In the genomic region with DNA sequence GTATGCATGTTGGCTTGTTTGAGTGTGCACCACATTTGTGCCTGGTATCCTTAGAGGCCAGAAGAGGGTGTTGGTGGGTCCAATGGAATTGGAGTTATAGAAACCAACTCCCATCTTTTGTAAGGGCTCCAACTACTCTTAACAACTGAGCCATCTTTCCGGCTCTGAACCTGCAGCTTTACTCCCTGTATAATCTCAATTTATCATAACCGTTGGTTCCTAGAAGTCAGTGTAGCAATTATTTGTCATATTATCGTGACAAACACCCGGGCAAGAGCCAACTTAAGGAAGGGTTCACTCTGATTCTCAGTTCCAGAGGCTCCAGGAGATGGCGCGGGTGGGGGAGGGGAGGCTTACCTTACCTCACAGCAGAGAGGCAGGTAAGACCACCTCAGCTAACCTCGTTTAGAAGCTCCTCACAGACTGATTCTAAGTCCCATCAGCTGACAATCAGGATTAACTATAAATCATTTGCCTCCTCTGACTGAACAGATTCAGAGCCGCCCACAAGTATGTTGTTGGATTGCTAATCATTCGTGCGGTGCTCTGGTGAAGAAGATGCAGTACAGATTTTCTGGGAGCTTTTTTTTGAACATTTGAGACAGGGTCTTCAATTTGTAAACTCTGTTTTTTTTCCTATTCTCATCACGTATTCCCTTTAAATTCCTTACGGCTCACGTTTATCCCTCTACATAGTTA, we compare ENCODE assay signal across 23 mouse cellular contexts. TPM values are rescaled to one million over a fixed set of nuclear protein-coding genes. Genes with fewer than 3 reads are reported as not detected.
DNase-seq lines count a peak whose midpoint lies in the region; ATAC-seq and TF ChIP-seq lines count a peak whose summit lies in the region.
"Had no signal": no experiment of that assay in that cellular context is flagged by ENCODE, and none has a peak within 500 bp of the region (broad histone marks: within the 10 kb centered on the region; RNA-seq: fewer than 3 reads in every experiment).

No protein-coding gene starts in this region.

- 84% methylated on average over 13 of the region's 13 CpGs for WGBS in heart, embryonic 12.5 days
- WGBS in bone marrow, adult 2 months = 83% methylated on average over 13 of the region's 13 CpGs
- 55% methylated on average over 13 of the region's 13 CpGs for WGBS in liver, embryonic 14.5 days (ENCODE audit: insufficient replicate concordance)

- H3K4me1 ChIP-seq in heart, embryonic 12.5 days (replicated peaks) = peaks cover 34% of the 10 kb centered on the region
- H3K4me1 ChIP-seq in bone marrow, adult 2 months (ENCODE audit: control insufficient read depth, insufficient read depth, low read length) = no peaks in the 10 kb centered on the region; the same call in 1 of the 2 replicates
- peaks cover 75 to 77% of the 10 kb centered on the region in 2 experiments for H3K4me1 ChIP-seq in liver, embryonic 14.5 days (replicated peaks; ENCODE audit: control insufficient read depth in 2 of 2, insufficient read depth in 2 of 2, low read length in 1 of 2)
- H3K4me1 ChIP-seq: embryonic facial prominence, embryonic 12.5 days; forebrain, embryonic 15.5 days; hindbrain, embryonic 13.5 days had no signal

- H3K27me3 ChIP-seq in heart, embryonic 12.5 days (replicated peaks) = no peaks in the 10 kb centered on the region
- no peaks in the 10 kb centered on the region for H3K27me3 ChIP-seq in liver, embryonic 14.5 days (ENCODE audit: control insufficient read depth, insufficient read depth, low read length)
- H3K27me3 ChIP-seq: CH12.LX; embryonic facial prominence, embryonic 12.5 days; forebrain, embryonic 15.5 days; heart, embryonic 15.5 days; hindbrain, embryonic 13.5 days; Patski had no signal

- H3K36me3 ChIP-seq in heart, embryonic 12.5 days = no peaks in the 10 kb centered on the region
- peaks cover 4% of the 10 kb centered on the region; the same call in 1 of the 2 replicates for H3K36me3 ChIP-seq in liver, embryonic 14.5 days (replicated peaks; ENCODE audit: control insufficient read depth, insufficient read depth, low read depth)
- H3K36me3 ChIP-seq: embryonic facial prominence, embryonic 12.5 days; forebrain, embryonic 15.5 days; heart, embryonic 15.5 days; hindbrain, embryonic 13.5 days had no signal

- no peak for DNase-seq in heart, adult 8-10 months (ENCODE audit: low spot score)
- peak; percentile 60 for DNase-seq in liver
- no peak for DNase-seq in liver, embryonic 14.5 days (ENCODE audit: low read depth in 3 of 3, low spot score in 3 of 3)
- DNase-seq in testis, postnatal 14 days (ENCODE audit: low spot score) = no peak
- DNase-seq in urinary bladder, postnatal 4 days (ENCODE audit: low spot score in 2 of 2) = no peak
- no peak for DNase-seq in left cerebral cortex, postnatal 4 days
- DNase-seq: adrenal gland, postnatal 14 days; cerebellum, adult 11 months; cerebellum, adult 8-10 months; cerebellum, postnatal 14 days; gastrocnemius, postnatal 36 days; heart, adult 18-20 months; heart, postnatal 4 days had no signal

- TF ChIP-seq POLR2A in bone marrow, adult 2 months (IDR thresholded peaks at IDR 0.05; ENCODE audit: borderline replicate concordance, control insufficient read depth, low read depth, low read length) = no peak

- ATAC-seq in heart, embryonic 12.5 days (ENCODE audit: insufficient number of reproducible peaks, low FRiP score) = no peak
- no peak for ATAC-seq in liver, embryonic 14.5 days (ENCODE audit: insufficient read depth)
- ATAC-seq: activated CD4-positive, CD25-positive, alpha-beta regulatory T cell, adult 4 months; forebrain, embryonic 15.5 days; hindbrain, postnatal 0 days; Patski had no signal

- no peak for TF ChIP-seq CTCF in bone marrow, adult 2 months (IDR thresholded peaks at IDR 0.05; ENCODE audit: control insufficient read depth, insufficient read depth, low read length)
- no peak for TF ChIP-seq CTCF in liver, embryonic 14.5 days (IDR thresholded peaks at IDR 0.05; ENCODE audit: low read depth)

- H3K4me2 ChIP-seq in heart, embryonic 12.5 days = no peak overlapping the region
- peak overlapping the region; percentile 78 for H3K4me2 ChIP-seq in liver, embryonic 14.5 days (ENCODE audit: low read depth)
- H3K4me2 ChIP-seq: embryonic facial prominence, embryonic 12.5 days; forebrain, embryonic 15.5 days; heart, embryonic 15.5 days; hindbrain, embryonic 13.5 days had no signal

- no peak overlapping the region for H3K9ac ChIP-seq in heart, embryonic 12.5 days
- H3K9ac ChIP-seq in liver, embryonic 14.5 days (replicated peaks) = peak overlapping the region; percentile 79
- H3K9ac ChIP-seq: embryonic facial prominence, embryonic 12.5 days; forebrain, embryonic 15.5 days; heart, embryonic 15.5 days; hindbrain, embryonic 13.5 days had no signal

- H3K9me3 ChIP-seq in heart, embryonic 12.5 days (replicated peaks) = no peaks in the 10 kb centered on the region
- H3K9me3 ChIP-seq in liver, embryonic 14.5 days (ENCODE audit: control insufficient read depth, low read length) = no peaks in the 10 kb centered on the region
- H3K9me3 ChIP-seq: embryonic facial prominence, embryonic 12.5 days; forebrain, embryonic 15.5 days; heart, embryonic 15.5 days; hindbrain, embryonic 13.5 days had no signal

- peak; percentile 62 for TF ChIP-seq EP300 in liver, embryonic 14.5 days (IDR thresholded peaks at IDR 0.05; ENCODE audit: low read depth)

- H3K27ac ChIP-seq in heart, embryonic 12.5 days (ENCODE audit: poor library complexity, severe bottlenecking) = 0 out of 2 replicates have a peak overlapping the region, but pooled peaks have one; percentile 32
- H3K27ac ChIP-seq in bone marrow, adult 2 months (ENCODE audit: control insufficient read depth, insufficient read depth, low read depth, low read length, poor library complexity) = peak overlapping the region; percentile 19; the same call in 1 of the 2 replicates
- H3K27ac ChIP-seq in liver, embryonic 14.5 days = peak overlapping the region; percentile 99
- H3K27ac ChIP-seq: embryonic facial prominence, embryonic 12.5 days; forebrain, embryonic 15.5 days; heart, embryonic 15.5 days; hindbrain, embryonic 13.5 days; hindbrain, postnatal 0 days had no signal

- no peak overlapping the region for H3K4me3 ChIP-seq in heart, embryonic 12.5 days
- no peak overlapping the region for H3K4me3 ChIP-seq in bone marrow, adult 2 months (replicated peaks; ENCODE audit: control insufficient read depth, low read depth, low read length)
- no peak overlapping the region for H3K4me3 ChIP-seq in liver, embryonic 14.5 days (ENCODE audit: insufficient read depth in 1 of 2, low read depth in 2 of 2, low read length in 2 of 2)
- H3K4me3 ChIP-seq: embryonic facial prominence, embryonic 12.5 days; forebrain, embryonic 15.5 days; heart, embryonic 15.5 days; hindbrain, embryonic 13.5 days had no signal

- intact Hi-C loops in left cerebral cortex, postnatal 4 days (cut with DNase I) = no loop called here

RNA-seq across cellular contexts. Expression of gene Atg14, which starts 49.5 kb away (rescaled TPM):
- polyA plus RNA-seq in heart, embryonic 12.5 days (2016; fragmentation: Nextera tagmentation; extraction: Ambion mirVana) = 12.3 TPM in 2 replicates
- 10 to 100 TPM in 2 of 4 experiments, 1 to 10 TPM in 2; 8.0 to 11.3 (median 9.8) TPM for total RNA-seq in heart, adult 8-10 months (2022)
- polyA plus RNA-seq in bone marrow, adult 2 months (2011; ENCODE audit: insufficient read depth, insufficient read length, low replicate concordance, missing spikeins) = 3.3 and 9.8 TPM in 2 replicates
- polyA plus RNA-seq in liver, embryonic 14.5 days (2012; rRNA removed) = 3.0 and 3.7 TPM in 2 replicates
- polyA plus RNA-seq in liver, embryonic 14.5 days (2014; fragmentation: Nextera tagmentation; extraction: Ambion mirVana) = 5.9 and 6.1 TPM in 2 replicates
- total RNA-seq in left cerebral cortex, postnatal 4 days (2021) = 10 to 100 TPM; 14.4 to 14.7 TPM

Comparison
In these comparisons a context has a peak if more than half of its experiments do, and no peak if none do; other contexts are left out.
1. H3K27ac ChIP-seq: peak in every context shown above with its lines; median percentile 99 in liver, embryonic 14.5 days; 32 in heart, embryonic 12.5 days; 19 in bone marrow, adult 2 months.